Mouse (Mus musculus): ENCODE data around the gene Kcnn1. TPM values are rescaled to one million over a fixed set of nuclear protein-coding genes. Genes with fewer than 3 reads are reported as not detected.

Gene Kcnn1
- total and polyA plus RNA-seq, 2 experiments = 6.2 to 8.4 TPM

GRCm38 (mm10) chr8:70834071-70834470 is 29.0 kb downstream of the Kcnn1 start:
- peaks cover 5% of the 10 kb centered on the region for H3K4me1 ChIP-seq (ENCODE audit: control insufficient read depth, insufficient read depth, low read length)
- H3K36me3 ChIP-seq (ENCODE audit: control insufficient read depth, insufficient read depth, low read length) = peaks cover 2% of the 10 kb centered on the region; the same call in 1 of the 2 replicates
- DNase-seq (ENCODE audit: extremely low read depth, low read depth, low spot score) = no peak
- H3K9ac ChIP-seq (ENCODE audit: low read depth, low read length) = peak overlapping the region; percentile 2; the same call in 1 of the 2 replicates
- H3K4me3 ChIP-seq (ENCODE audit: insufficient read depth, low read depth, low read length) = no peak overlapping the region
- TF ChIP-seq POLR2A (IDR thresholded peaks at IDR 0.05; ENCODE audit: extremely low read depth, insufficient read depth, low read length) = no peak
- TF ChIP-seq CTCF (IDR thresholded peaks at IDR 0.05; ENCODE audit: low read depth, low read length) = no peak
- no peak overlapping the region for H3K27ac ChIP-seq (replicated peaks; ENCODE audit: insufficient read depth, low read depth, low read length)
- 94% methylated on average over 3 of the region's 3 CpGs for WGBS
- H3K27me3 ChIP-seq (ENCODE audit: control insufficient read depth, insufficient read depth, low read length) = no peaks in the 10 kb centered on the region
- no peaks in the 10 kb centered on the region for H3K79me2 ChIP-seq (ENCODE audit: control insufficient read depth, insufficient read depth, low read length)

GRCm38 (mm10) chr8:70833520-70833919 is 29.5 kb downstream of the Kcnn1 start:
- TF ChIP-seq CTCF (IDR thresholded peaks at IDR 0.05; ENCODE audit: low read depth, low read length) = no peak
- no peak for TF ChIP-seq POLR2A (IDR thresholded peaks at IDR 0.05; ENCODE audit: extremely low read depth, insufficient read depth, low read length)
- Histone ChIP-seq H3K36me3 (ENCODE audit: control insufficient read depth, insufficient read depth, low read length) (peaks cover 2% of the 10 kb centered on the region; the same call in 1 of the 2 replicates), H3K4me3 (ENCODE audit: insufficient read depth, low read depth, low read length) (no peak overlapping the region; the same call in 1 of the 2 replicates), H3K27me3 (ENCODE audit: control insufficient read depth, insufficient read depth, low read length) (no peaks in the 10 kb centered on the region), H3K9ac (ENCODE audit: low read depth, low read length) (peak overlapping the region; percentile 2), H3K79me2 (ENCODE audit: control insufficient read depth, insufficient read depth, low read length) (no peaks in the 10 kb centered on the region), H3K4me1 (ENCODE audit: control insufficient read depth, insufficient read depth, low read length) (peaks cover 4% of the 10 kb centered on the region; the same call in 1 of the 2 replicates), H3K27ac (replicated peaks; ENCODE audit: insufficient read depth, low read depth, low read length) (peak overlapping the region; percentile 61)
- peak; percentile 72 for DNase-seq (ENCODE audit: extremely low read depth, low read depth, low spot score)
- WGBS = 22% methylated on average over 15 of the region's 15 CpGs

- Histone ChIP-seq H3K27ac (replicated peaks; ENCODE audit: insufficient read depth, low read depth, low read length) (peak overlapping the region; percentile 61), H3K4me1 (ENCODE audit: control insufficient read depth, insufficient read depth, low read length) (peaks cover 4% of the 10 kb centered on the region; the same call in 1 of the 2 replicates), H3K27me3 (ENCODE audit: control insufficient read depth, insufficient read depth, low read length) (no peaks in the 10 kb centered on the region), H3K79me2 (ENCODE audit: control insufficient read depth, insufficient read depth, low read length) (no peaks in the 10 kb centered on the region), H3K4me3 (ENCODE audit: insufficient read depth, low read depth, low read length) (no peak overlapping the region), H3K9ac (ENCODE audit: low read depth, low read length) (peak overlapping the region; percentile 2), H3K36me3 (ENCODE audit: control insufficient read depth, insufficient read depth, low read length) (peaks cover 2% of the 10 kb centered on the region; the same call in 1 of the 2 replicates)
- no peak for TF ChIP-seq CTCF (IDR thresholded peaks at IDR 0.05; ENCODE audit: low read depth, low read length)
- TF ChIP-seq POLR2A (IDR thresholded peaks at IDR 0.05; ENCODE audit: extremely low read depth, insufficient read depth, low read length) = no peak
- WGBS = 59% methylated on average over 9 of the region's 9 CpGs
- DNase-seq (ENCODE audit: extremely low read depth, low read depth, low spot score) = no peak
Measured at GRCm38 (mm10) chr8:70833018-70833482, 30.0 kb downstream of the Kcnn1 start.

- Histone ChIP-seq H3K79me2 (ENCODE audit: control insufficient read depth, insufficient read depth, low read length) (no peaks in the 10 kb centered on the region), H3K27me3 (ENCODE audit: control insufficient read depth, insufficient read depth, low read length) (no peaks in the 10 kb centered on the region), H3K36me3 (ENCODE audit: control insufficient read depth, insufficient read depth, low read length) (peaks cover 2% of the 10 kb centered on the region; the same call in 1 of the 2 replicates), H3K27ac (replicated peaks; ENCODE audit: insufficient read depth, low read depth, low read length) (peak overlapping the region; percentile 61), H3K9ac (ENCODE audit: low read depth, low read length) (no peak overlapping the region), H3K4me1 (ENCODE audit: control insufficient read depth, insufficient read depth, low read length) (peaks cover 5% of the 10 kb centered on the region), H3K4me3 (ENCODE audit: insufficient read depth, low read depth, low read length) (no peak overlapping the region)
- WGBS = 86% methylated on average over 11 of the region's 11 CpGs
- peak; percentile 60 for DNase-seq (ENCODE audit: extremely low read depth, low read depth, low spot score)
- TF ChIP-seq POLR2A (IDR thresholded peaks at IDR 0.05; ENCODE audit: extremely low read depth, insufficient read depth, low read length) (no peak), CTCF (IDR thresholded peaks at IDR 0.05; ENCODE audit: low read depth, low read length) (no peak)
Measured at GRCm38 (mm10) chr8:70832371-70832770, 30.7 kb downstream of the Kcnn1 start.

- WGBS = 76% methylated on average over 8 of the region's 8 CpGs
- Histone ChIP-seq H3K27ac (replicated peaks; ENCODE audit: insufficient read depth, low read depth, low read length) (no peak overlapping the region), H3K4me3 (ENCODE audit: insufficient read depth, low read depth, low read length) (no peak overlapping the region), H3K27me3 (ENCODE audit: control insufficient read depth, insufficient read depth, low read length) (no peaks in the 10 kb centered on the region), H3K9ac (ENCODE audit: low read depth, low read length) (no peak overlapping the region), H3K79me2 (ENCODE audit: control insufficient read depth, insufficient read depth, low read length) (no peaks in the 10 kb centered on the region), H3K36me3 (ENCODE audit: control insufficient read depth, insufficient read depth, low read length) (peaks cover 2% of the 10 kb centered on the region; the same call in 1 of the 2 replicates), H3K4me1 (ENCODE audit: control insufficient read depth, insufficient read depth, low read length) (peaks cover 5% of the 10 kb centered on the region)
- TF ChIP-seq POLR2A (IDR thresholded peaks at IDR 0.05; ENCODE audit: extremely low read depth, insufficient read depth, low read length) = no peak
- TF ChIP-seq CTCF (IDR thresholded peaks at IDR 0.05; ENCODE audit: low read depth, low read length) = no peak
- peak; percentile 87 for DNase-seq (ENCODE audit: extremely low read depth, low read depth, low spot score)
Measured at GRCm38 (mm10) chr8:70831517-70831916, 31.5 kb downstream of the Kcnn1 start.

GRCm38 (mm10) chr8:70827796-70828195 is 35.3 kb downstream of the Kcnn1 start:
- peaks cover 3% of the 10 kb centered on the region; the same call in 1 of the 2 replicates for H3K4me1 ChIP-seq (ENCODE audit: control insufficient read depth, insufficient read depth, low read length)
- no peak overlapping the region for H3K4me3 ChIP-seq (ENCODE audit: insufficient read depth, low read depth, low read length)
- H3K27ac ChIP-seq (replicated peaks; ENCODE audit: insufficient read depth, low read depth, low read length) = no peak overlapping the region
- 55% methylated on average over 1 of the region's 1 CpGs for WGBS
- no peaks in the 10 kb centered on the region for H3K27me3 ChIP-seq (ENCODE audit: control insufficient read depth, insufficient read depth, low read length)
- peak; percentile 79 for DNase-seq (ENCODE audit: extremely low read depth, low read depth, low spot score)
- no peak for TF ChIP-seq POLR2A (IDR thresholded peaks at IDR 0.05; ENCODE audit: extremely low read depth, insufficient read depth, low read length)
- TF ChIP-seq CTCF (IDR thresholded peaks at IDR 0.05; ENCODE audit: low read depth, low read length) = no peak
- H3K9ac ChIP-seq (ENCODE audit: low read depth, low read length) = no peak overlapping the region
- no peaks in the 10 kb centered on the region for H3K36me3 ChIP-seq (ENCODE audit: control insufficient read depth, insufficient read depth, low read length)
- no peaks in the 10 kb centered on the region for H3K79me2 ChIP-seq (ENCODE audit: control insufficient read depth, insufficient read depth, low read length)
